Mouse (Mus musculus): ENCODE measurements at regions not wholly inside any gene's neighbourhood (a gene's known extent, or its start where the extent isn't known, plus 50 kb on each side); places are given as distances from the start of the nearest gene placed in this dataset.

GRCm38 (mm10) chr1:73285342-73285741, 269.6 kb upstream of the Tnp1 start:
- TF ChIP-seq CTCF (IDR thresholded peaks at IDR 0.05; ENCODE audit: low read depth, low read length) (no peak), POLR2A (IDR thresholded peaks at IDR 0.05; ENCODE audit: extremely low read depth, insufficient read depth, low read length) (no peak)

Data from liver, adult 2 months (tissue).